Mouse (Mus musculus) MEL (cell line): Measurements from ENCODE around the gene Tmem50a. TPM values are rescaled to one million over a fixed set of nuclear protein-coding genes. Genes with fewer than 3 reads are reported as not detected.

Experiments used
- DNase-seq: peaks from one replicate; pipeline ENCODE4 v3.0.0; 2011; ENCODE audit warnings: low read depth, low spot score
- H3K27ac ChIP-seq: 2 replicates; pipeline ENCODE4 v1.5.1; 2012; ENCODE audit warnings: low read depth, mild to moderate bottlenecking, control low read depth, low read length, moderate library complexity; ENCODE audit not compliant: control insufficient read depth
- H3K27me3 ChIP-seq, 2 experiments: fragments of 150-350 bp in 1 of 2; sonication (generic) in 1 of 2; 2 replicates each; pipeline ENCODE4 v1.6.1; 2012; ENCODE audit warnings: low read length in 2 of 2, mild to moderate bottlenecking in 2 of 2, improper control_type of control experiment in 1 of 2, moderate library complexity in 1 of 2; ENCODE audit not compliant: insufficient read depth in 2 of 2, control insufficient read depth in 1 of 2
- H3K36me3 ChIP-seq, 2 experiments: 2 replicates each; pipeline ENCODE4 v1.6.1; 2012 to 2014; ENCODE audit warnings: low read length in 2 of 2, improper control_type of control experiment in 1 of 2, inconsistent platforms in 1 of 2, mild to moderate bottlenecking in 1 of 2; ENCODE audit not compliant: insufficient read depth in 2 of 2, control insufficient read depth in 1 of 2
- H3K4me1 ChIP-seq, 2 experiments: fragments of 150-350 bp in 1 of 2; sonication (generic) in 1 of 2; 2 replicates each; pipeline ENCODE4 v1.6.1; 2012; ENCODE audit warnings: low read length in 2 of 2, improper control_type of control experiment in 1 of 2, mild to moderate bottlenecking in 1 of 2; ENCODE audit not compliant: insufficient read depth in 2 of 2, control insufficient read depth in 1 of 2
- H3K4me3 ChIP-seq, 2 experiments: fragments of 150-350 bp in 1 of 2; sonication (generic) in 1 of 2; 2 replicates each; pipeline ENCODE4 v1.5.1; 2012; ENCODE audit warnings: low read depth in 2 of 2, low read length in 2 of 2, mild to moderate bottlenecking in 2 of 2, moderate library complexity in 2 of 2, control low read depth in 1 of 2, improper control_type of control experiment in 1 of 2; ENCODE audit not compliant: control insufficient read depth in 1 of 2, insufficient read depth in 1 of 2
- H3K79me2 ChIP-seq: 2 replicates; pipeline ENCODE4 v1.6.1; 2012; ENCODE audit warnings: mild to moderate bottlenecking, low read length, moderate library complexity; ENCODE audit not compliant: control insufficient read depth, poor library complexity, insufficient read depth
- H3K9ac ChIP-seq: 2 replicates; pipeline ENCODE4 v1.6.1; 2012; ENCODE audit warnings: low read depth, mild to moderate bottlenecking, control low read depth, low read length, moderate library complexity; ENCODE audit not compliant: control insufficient read depth, poor library complexity, severe bottlenecking
- H3K9me3 ChIP-seq: fragments of 150-350 bp; sonication (generic); replicated peaks from 2 replicates; pipeline ENCODE4 v1.6.1; 2012; ENCODE audit warnings: mild to moderate bottlenecking, low read length, improper control_type of control experiment, moderate library complexity; ENCODE audit not compliant: insufficient read depth
- CHD2 ChIP-seq: IDR thresholded peaks from 2 replicates; pipeline ENCODE4 v1.6.1; 2011; ENCODE audit warnings: low read length, improper control_type of control experiment
- E2F4 ChIP-seq: IDR thresholded peaks from 2 replicates; pipeline ENCODE4 v1.6.1; 2011; ENCODE audit warnings: low read depth, low read length, improper control_type of control experiment, borderline replicate concordance
- EP300 ChIP-seq, 2 experiments: IDR thresholded peaks; 2 replicates each; pipeline ENCODE4 v1.6.1; 2011; ENCODE audit warnings: improper control_type of control experiment in 2 of 2, low read length in 2 of 2, low read depth in 1 of 2, mild to moderate bottlenecking in 1 of 2
- ETS1 ChIP-seq: IDR thresholded peaks from 2 replicates; pipeline ENCODE4 v1.6.1; 2012; ENCODE audit warnings: low read depth, mild to moderate bottlenecking, inconsistent platforms, low read length, improper control_type of control experiment, moderate library complexity
- GATA1 ChIP-seq: IDR thresholded peaks from 2 replicates; pipeline ENCODE4 v1.6.1; 2011; ENCODE audit warnings: low read depth, low read length, improper control_type of control experiment
- HCFC1 ChIP-seq: IDR thresholded peaks from 2 replicates; pipeline ENCODE4 v1.6.1; 2012; ENCODE audit warnings: low read depth, mild to moderate bottlenecking, inconsistent platforms, low read length, improper control_type of control experiment, moderate library complexity
- JUND ChIP-seq: IDR thresholded peaks from 2 replicates; pipeline ENCODE4 v1.6.1; 2011; ENCODE audit warnings: low read depth, mild to moderate bottlenecking, improper control_type of control experiment, low read length
- KAT2A ChIP-seq: conservative IDR thresholded peaks from 2 replicates; pipeline ENCODE4 v1.6.1; 2012; ENCODE audit warnings: low read depth, low read length, improper control_type of control experiment, inconsistent platforms
- MAZ ChIP-seq: IDR thresholded peaks from 2 replicates; pipeline ENCODE4 v1.6.1; 2012; ENCODE audit warnings: low read depth, mild to moderate bottlenecking, inconsistent platforms, low read length, improper control_type of control experiment
- MEF2A ChIP-seq: IDR thresholded peaks from 2 replicates; pipeline ENCODE4 v1.6.1; 2014; ENCODE audit warnings: low read depth, mild to moderate bottlenecking, inconsistent platforms, low read length, improper control_type of control experiment; ENCODE audit not compliant: poor library complexity, insufficient replicate concordance, severe bottlenecking; ENCODE audit errors: extremely low read depth
- MYC ChIP-seq: IDR thresholded peaks from 2 replicates; pipeline ENCODE4 v1.6.1; 2011; ENCODE audit warnings: low read depth, mild to moderate bottlenecking, low read length, improper control_type of control experiment, moderate library complexity
- NRF1 ChIP-seq: IDR thresholded peaks from 2 replicates; pipeline ENCODE4 v1.6.1; 2014; ENCODE audit warnings: low read depth, mild to moderate bottlenecking, inconsistent platforms, low read length, improper control_type of control experiment, moderate library complexity; ENCODE audit not compliant: poor library complexity, insufficient read depth, severe bottlenecking
- POLR2AphosphoS2 ChIP-seq: IDR thresholded peaks from 2 replicates; pipeline ENCODE4 v1.6.1; 2011; ENCODE audit warnings: low read length, improper control_type of control experiment
- RAD21 ChIP-seq: IDR thresholded peaks from 2 replicates; pipeline ENCODE4 v1.6.1; 2011; ENCODE audit warnings: mild to moderate bottlenecking, low read depth, low read length, improper control_type of control experiment
- RCOR1 ChIP-seq: IDR thresholded peaks from 2 replicates; pipeline ENCODE4 v1.6.1; 2012; ENCODE audit warnings: low read depth, mild to moderate bottlenecking, inconsistent platforms, low read length, improper control_type of control experiment
- TAL1 ChIP-seq: IDR thresholded peaks from 2 replicates; pipeline ENCODE4 v1.6.1; 2012; ENCODE audit warnings: mild to moderate bottlenecking, inconsistent platforms, low read length, moderate library complexity, mixed read lengths
- UBTF ChIP-seq: IDR thresholded peaks from 2 replicates; pipeline ENCODE4 v1.6.1; 2012; ENCODE audit warnings: low read depth, mild to moderate bottlenecking, inconsistent platforms, low read length, improper control_type of control experiment, moderate library complexity, borderline replicate concordance; ENCODE audit not compliant: insufficient read depth
- USF2 ChIP-seq, 2 experiments: IDR thresholded peaks; 2 replicates each; pipeline ENCODE4 v1.6.1; 2011 to 2012; ENCODE audit warnings: improper control_type of control experiment in 2 of 2, low read length in 2 of 2, borderline replicate concordance in 1 of 2, inconsistent platforms in 1 of 2, low read depth in 1 of 2, mild to moderate bottlenecking in 1 of 2; ENCODE audit not compliant: insufficient read depth in 1 of 2
- ZC3H11A ChIP-seq: IDR thresholded peaks from 2 replicates; pipeline ENCODE4 v1.6.1; 2012; ENCODE audit warnings: low read depth, mild to moderate bottlenecking, inconsistent platforms, low read length, improper control_type of control experiment
- ZNF384 ChIP-seq: IDR thresholded peaks from 2 replicates; pipeline ENCODE4 v1.6.1; 2012; ENCODE audit warnings: low read depth, mild to moderate bottlenecking, inconsistent platforms, low read length, improper control_type of control experiment
- polyA plus RNA-seq, 2 experiments: library from polyadenylated mRNA; stranded (reverse) in 1 of 2; unstranded in 1 of 2; fragments of >175 nt in 1 of 2; fragments of >200 nt in 1 of 2; gene quantifications; 2 replicates each; pipeline versions ENCODE4 v1.2.1 to v1.2.4; 2012; ENCODE audit warnings: low replicate concordance in 2 of 2, low read depth in 1 of 2; ENCODE audit not compliant: insufficient read length in 2 of 2, insufficient read depth in 1 of 2, missing spikeins in 1 of 2
- total RNA-seq: library from RNA; depleted of rRNA; stranded (reverse); fragments of 300-350 nt; gene quantifications from 2 replicates; pipeline ENCODE4 v1.2.3, GENCODE M21; 2012

Tmem50a gene
- total and polyA plus RNA-seq, 3 experiments = 58.5 to 115 TPM; not detected in 1

GRCm38 (mm10) chr4:134897256-134897655 is 17.6 kb downstream of the Tmem50a start:
- DNase-seq = no peak
- no peak overlapping the region for H3K9ac ChIP-seq
- peaks cover 0 to 10% of the 10 kb centered on the region in 2 experiments; a peak in 2 of 4 replicates for H3K36me3 ChIP-seq
- H3K4me1 ChIP-seq = no peaks in the 10 kb centered on the region
- no peaks in the 10 kb centered on the region for H3K27me3 ChIP-seq
- H3K79me2 ChIP-seq = no peaks in the 10 kb centered on the region
- H3K4me3 ChIP-seq = no peak overlapping the region
- H3K9me3 ChIP-seq = no peaks in the 10 kb centered on the region
- TF ChIP-seq ZNF384 = no peak
- TF ChIP-seq ETS1 = no peak
- no peak for TF ChIP-seq UBTF
- TF ChIP-seq RCOR1 = no peak
- no peak for TF ChIP-seq MAZ
- TF ChIP-seq POLR2AphosphoS2 = no peak
- TF ChIP-seq EP300 (IDR thresholded peaks at IDR 0.05; ENCODE audit: low read depth in 1 of 2, low read length in 2 of 2) = no peak
- no peak for TF ChIP-seq TAL1
- no peak for TF ChIP-seq MEF2A
- no peak for TF ChIP-seq KAT2A
- H3K27ac ChIP-seq = no peak overlapping the region

- Histone ChIP-seq H3K9me3 (no peaks in the 10 kb centered on the region), H3K27ac (no peak overlapping the region), H3K27me3 (no peaks in the 10 kb centered on the region), H3K4me3 (no peak overlapping the region), H3K9ac (no peak overlapping the region), H3K79me2 (no peaks in the 10 kb centered on the region), H3K36me3 (peaks cover 0 to 5% of the 10 kb centered on the region in 2 experiments; a peak in 2 of 4 replicates), H3K4me1 (no peaks in the 10 kb centered on the region)
- no peak for DNase-seq
- TF ChIP-seq TAL1 (no peak), RAD21 (no peak), HCFC1 (no peak), MAZ (no peak), USF2 (IDR thresholded peaks at IDR 0.05; ENCODE audit: borderline replicate concordance in 1 of 2, insufficient read depth in 1 of 2, low read depth in 1 of 2, low read length in 2 of 2) (no peak), MYC (no peak), EP300 (IDR thresholded peaks at IDR 0.05; ENCODE audit: low read depth in 1 of 2, low read length in 2 of 2) (no peak), E2F4 (no peak), KAT2A (no peak), GATA1 (no peak), CHD2 (no peak), JUND (no peak), RCOR1 (no peak), ZC3H11A (no peak), ZNF384 (no peak), NRF1 (no peak)
Measured at GRCm38 (mm10) chr4:134892096-134892495, 22.7 kb downstream of the Tmem50a start.
